Mouse (Mus musculus): ENCODE results near the gene Ate1. TPM values are rescaled to one million over a fixed set of nuclear protein-coding genes. Genes with fewer than 3 reads are reported as not detected.
"Not testable (repeated sequence)": the region's sequence is repeated elsewhere in the genome, so short reads cannot be mapped to it uniquely, and the experiment has no call there.

The Ate1 gene
- polyA plus RNA-seq, 1 experiment = 37.1 TPM

DNA sequence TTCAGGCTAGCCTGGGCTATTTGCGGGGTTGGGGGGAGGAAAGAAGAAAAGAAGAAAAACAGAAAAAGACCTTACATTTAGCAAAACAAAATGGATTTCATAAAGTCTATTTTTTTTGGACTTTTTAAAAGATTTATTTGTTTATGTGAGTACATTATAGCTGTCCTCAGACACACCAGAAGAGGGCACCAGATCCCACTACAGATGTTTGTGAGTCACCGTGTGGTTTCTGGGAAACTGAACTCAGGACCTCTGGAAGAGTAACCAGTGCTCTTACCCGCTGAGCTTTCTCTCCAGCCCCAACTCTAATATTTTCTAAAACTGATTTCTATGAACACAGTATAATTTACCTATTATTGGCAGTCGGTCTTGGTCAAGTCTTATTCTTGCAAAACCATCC is 15.0 kb upstream of the Ate1 start:
- no peak overlapping the region for H3K4me3 ChIP-seq (ENCODE audit: low read depth, low read length)
- H3K27ac ChIP-seq (ENCODE audit: insufficient read depth, low read length) = no peak overlapping the region
- H3K27me3 ChIP-seq (ENCODE audit: control insufficient read depth, insufficient read depth, low read length, poor library complexity, severe bottlenecking) = no peaks in the 10 kb centered on the region
- no peak overlapping the region for H3K9ac ChIP-seq (ENCODE audit: low read depth, poor library complexity, severe bottlenecking)
- no peaks in the 10 kb centered on the region for H3K4me1 ChIP-seq (ENCODE audit: control insufficient read depth, insufficient read depth, low read length)
- H3K36me3 ChIP-seq (ENCODE audit: control insufficient read depth, insufficient read depth, low read length, poor library complexity, severe bottlenecking) = peaks cover 61% of the 10 kb centered on the region
- TF ChIP-seq CTCF (IDR thresholded peaks at IDR 0.05; ENCODE audit: low read depth, low read length) = no peak
- TF ChIP-seq POLR2A (IDR thresholded peaks at IDR 0.05; ENCODE audit: insufficient read depth, low read length) = no peak
- TF ChIP-seq EP300 (IDR thresholded peaks at IDR 0.05; ENCODE audit: insufficient read depth, low read depth, low read length) = no peak
- H3K9me3 ChIP-seq (replicated peaks; ENCODE audit: control insufficient read depth, insufficient read depth, low read length, poor library complexity, severe bottlenecking) = peaks cover 4% of the 10 kb centered on the region

DNA sequence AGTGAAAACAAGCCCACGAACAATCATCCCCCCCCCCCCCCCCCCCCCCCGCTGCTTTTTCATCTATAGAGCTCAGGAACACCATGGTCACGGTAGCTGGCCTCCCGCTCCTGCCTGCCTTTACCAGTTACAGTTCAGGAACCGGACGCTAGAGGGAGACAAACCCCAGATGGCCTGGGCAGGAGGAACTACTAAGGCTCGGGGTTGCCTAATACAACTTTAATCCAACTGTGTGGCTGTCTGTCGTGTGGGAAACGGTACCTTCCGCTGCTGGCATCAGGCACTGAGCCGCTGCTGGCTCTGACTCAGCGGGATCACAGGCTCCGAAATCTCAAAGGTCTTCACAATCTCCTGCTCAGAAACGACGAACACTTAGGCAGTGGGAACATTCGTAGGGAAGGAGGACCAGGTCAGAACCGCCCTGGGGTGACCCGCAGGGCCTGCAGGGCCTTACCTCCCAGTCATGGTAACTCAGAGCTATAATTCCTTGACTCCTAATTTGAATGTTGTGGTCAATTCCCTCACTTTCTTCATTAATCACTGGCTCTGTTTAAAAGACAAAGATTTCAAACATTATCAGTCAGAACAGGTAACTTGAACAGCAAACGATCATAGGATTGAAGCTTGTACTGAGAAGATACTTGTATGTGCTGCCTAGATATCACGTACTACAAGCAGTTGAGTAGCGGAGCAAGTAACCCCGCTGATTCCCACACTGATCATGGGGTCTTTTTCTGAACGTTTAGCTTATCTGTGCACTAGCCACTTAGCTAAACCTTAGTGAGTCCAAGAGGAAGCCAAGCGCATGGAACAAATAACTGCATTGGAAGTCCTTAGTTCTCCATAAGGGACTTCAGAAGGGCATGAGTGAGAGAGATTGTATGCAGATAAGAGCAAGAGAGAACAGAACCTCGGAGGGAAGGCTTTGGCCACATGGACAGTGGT is 13.4 kb upstream of the Ate1 start:
- Histone ChIP-seq H3K4me3 (ENCODE audit: low read depth, low read length) (peak overlapping the region; percentile 36), H3K36me3 (ENCODE audit: control insufficient read depth, insufficient read depth, low read length, poor library complexity, severe bottlenecking) (peaks cover 46% of the 10 kb centered on the region), H3K27ac (ENCODE audit: insufficient read depth, low read length) (peak overlapping the region; percentile 73), H3K9me3 (replicated peaks; ENCODE audit: control insufficient read depth, insufficient read depth, low read length, poor library complexity, severe bottlenecking) (peaks cover 4% of the 10 kb centered on the region), H3K27me3 (ENCODE audit: control insufficient read depth, insufficient read depth, low read length, poor library complexity, severe bottlenecking) (no peaks in the 10 kb centered on the region), H3K4me1 (ENCODE audit: control insufficient read depth, insufficient read depth, low read length) (no peaks in the 10 kb centered on the region), H3K9ac (ENCODE audit: low read depth, poor library complexity, severe bottlenecking) (peak overlapping the region; percentile 30; the same call in 1 of the 2 replicates)
- 0 out of 2 replicates have a peak, but pooled peaks have one; percentile 57 for TF ChIP-seq EP300 (IDR thresholded peaks at IDR 0.05; ENCODE audit: insufficient read depth, low read depth, low read length)
- peak; percentile 94 for TF ChIP-seq CTCF (IDR thresholded peaks at IDR 0.05; ENCODE audit: low read depth, low read length)
- TF ChIP-seq POLR2A (IDR thresholded peaks at IDR 0.05; ENCODE audit: insufficient read depth, low read length) = no peak

DNA sequence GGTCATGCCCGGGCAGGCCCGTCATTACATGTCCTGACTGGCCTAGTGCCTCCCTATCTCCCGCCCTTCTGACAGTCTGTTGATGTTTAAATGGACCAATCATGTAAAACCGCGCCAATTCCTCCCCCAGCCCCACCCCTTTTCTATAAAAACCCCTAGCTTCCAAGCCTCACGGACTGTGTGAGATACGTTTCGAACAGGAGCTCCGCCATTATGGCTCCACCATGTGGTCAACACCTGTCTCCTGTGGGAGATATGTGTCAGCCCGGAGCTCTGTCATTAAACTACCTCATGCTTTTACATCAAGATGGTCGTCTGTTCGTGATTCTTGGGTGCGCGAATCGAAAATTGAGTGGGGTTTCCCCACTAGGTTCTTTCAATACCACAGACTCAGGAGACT is 11.0 kb upstream of the Ate1 start:
- Histone ChIP-seq H3K27ac (ENCODE audit: insufficient read depth, low read length) (peak overlapping the region; percentile 20; the same call in 1 of the 2 replicates), H3K36me3 (ENCODE audit: control insufficient read depth, insufficient read depth, low read length, poor library complexity, severe bottlenecking) (peaks cover 29% of the 10 kb centered on the region)
- H3K27me3 ChIP-seq (ENCODE audit: control insufficient read depth, insufficient read depth, low read length, poor library complexity, severe bottlenecking); H3K9me3 ChIP-seq (replicated peaks; ENCODE audit: control insufficient read depth, insufficient read depth, low read length, poor library complexity, severe bottlenecking); H3K4me1 ChIP-seq (ENCODE audit: control insufficient read depth, insufficient read depth, low read length); H3K4me3 ChIP-seq (ENCODE audit: low read depth, low read length); H3K9ac ChIP-seq (ENCODE audit: low read depth, poor library complexity, severe bottlenecking): not testable (repeated sequence)

DNA sequence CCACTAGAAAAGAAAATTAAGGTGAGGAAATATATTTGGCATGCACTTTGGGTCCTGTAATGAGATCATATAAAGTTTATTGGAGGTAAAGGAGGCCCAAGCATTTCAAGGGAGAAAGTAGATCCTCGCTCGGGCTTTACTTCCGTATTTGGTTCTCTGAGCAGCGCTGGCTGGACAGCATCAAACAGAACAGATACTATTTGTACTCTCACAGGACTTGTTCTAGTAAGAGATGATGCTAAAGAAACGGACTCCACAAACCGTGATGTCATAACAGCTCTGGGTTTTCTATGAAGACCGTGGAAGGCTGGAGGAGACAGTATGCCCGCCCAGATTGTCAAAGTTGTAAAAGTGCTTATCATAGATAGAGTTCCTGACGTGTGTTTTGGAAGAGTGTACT is 7.1 kb upstream of the Ate1 start:
- no peak overlapping the region for H3K27ac ChIP-seq (ENCODE audit: insufficient read depth, low read length)
- no peaks in the 10 kb centered on the region for H3K27me3 ChIP-seq (ENCODE audit: control insufficient read depth, insufficient read depth, low read length, poor library complexity, severe bottlenecking)
- no peaks in the 10 kb centered on the region for H3K4me1 ChIP-seq (ENCODE audit: control insufficient read depth, insufficient read depth, low read length)
- peaks cover 4% of the 10 kb centered on the region for H3K9me3 ChIP-seq (replicated peaks; ENCODE audit: control insufficient read depth, insufficient read depth, low read length, poor library complexity, severe bottlenecking)
- peaks cover 10% of the 10 kb centered on the region for H3K36me3 ChIP-seq (ENCODE audit: control insufficient read depth, insufficient read depth, low read length, poor library complexity, severe bottlenecking)
- TF ChIP-seq POLR2A (IDR thresholded peaks at IDR 0.05; ENCODE audit: insufficient read depth, low read length) = no peak
- TF ChIP-seq CTCF (IDR thresholded peaks at IDR 0.05; ENCODE audit: low read depth, low read length) = no peak
- no peak for TF ChIP-seq EP300 (IDR thresholded peaks at IDR 0.05; ENCODE audit: insufficient read depth, low read depth, low read length)
- H3K9ac ChIP-seq (ENCODE audit: low read depth, poor library complexity, severe bottlenecking) = no peak overlapping the region
- no peak overlapping the region for H3K4me3 ChIP-seq (ENCODE audit: low read depth, low read length)

DNA sequence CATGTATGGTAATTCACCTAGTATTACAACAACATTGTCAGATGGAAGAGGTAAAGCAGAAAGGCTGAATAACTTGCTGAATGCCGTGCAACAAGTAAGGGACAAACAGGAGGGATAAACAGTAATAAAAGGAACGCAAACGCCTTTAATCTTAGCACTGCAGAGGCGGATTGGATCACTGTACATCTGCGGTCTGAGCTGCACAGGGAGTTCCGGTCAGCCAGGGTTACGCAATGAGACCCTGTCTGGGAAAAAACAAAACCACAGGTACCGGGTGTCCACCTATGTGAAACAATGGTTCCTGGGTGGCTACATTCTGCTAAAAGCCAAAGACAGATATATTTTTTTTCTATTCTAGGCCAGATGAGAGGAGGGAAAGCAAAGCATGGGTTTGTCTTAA is 3.3 kb upstream of the Ate1 start:
- no peaks in the 10 kb centered on the region for H3K9me3 ChIP-seq (replicated peaks; ENCODE audit: control insufficient read depth, insufficient read depth, low read length, poor library complexity, severe bottlenecking)
- no peak overlapping the region for H3K27ac ChIP-seq (ENCODE audit: insufficient read depth, low read length)
- no peak overlapping the region for H3K4me3 ChIP-seq (ENCODE audit: low read depth, low read length)
- H3K36me3 ChIP-seq (ENCODE audit: control insufficient read depth, insufficient read depth, low read length, poor library complexity, severe bottlenecking) = no peaks in the 10 kb centered on the region
- H3K9ac ChIP-seq (ENCODE audit: low read depth, poor library complexity, severe bottlenecking) = no peak overlapping the region
- no peak for TF ChIP-seq CTCF (IDR thresholded peaks at IDR 0.05; ENCODE audit: low read depth, low read length)
- no peak for TF ChIP-seq POLR2A (IDR thresholded peaks at IDR 0.05; ENCODE audit: insufficient read depth, low read length)
- no peak for TF ChIP-seq EP300 (IDR thresholded peaks at IDR 0.05; ENCODE audit: insufficient read depth, low read depth, low read length)
- no peaks in the 10 kb centered on the region for H3K27me3 ChIP-seq (ENCODE audit: control insufficient read depth, insufficient read depth, low read length, poor library complexity, severe bottlenecking)
- peaks cover 1% of the 10 kb centered on the region for H3K4me1 ChIP-seq (ENCODE audit: control insufficient read depth, insufficient read depth, low read length)

DNA sequence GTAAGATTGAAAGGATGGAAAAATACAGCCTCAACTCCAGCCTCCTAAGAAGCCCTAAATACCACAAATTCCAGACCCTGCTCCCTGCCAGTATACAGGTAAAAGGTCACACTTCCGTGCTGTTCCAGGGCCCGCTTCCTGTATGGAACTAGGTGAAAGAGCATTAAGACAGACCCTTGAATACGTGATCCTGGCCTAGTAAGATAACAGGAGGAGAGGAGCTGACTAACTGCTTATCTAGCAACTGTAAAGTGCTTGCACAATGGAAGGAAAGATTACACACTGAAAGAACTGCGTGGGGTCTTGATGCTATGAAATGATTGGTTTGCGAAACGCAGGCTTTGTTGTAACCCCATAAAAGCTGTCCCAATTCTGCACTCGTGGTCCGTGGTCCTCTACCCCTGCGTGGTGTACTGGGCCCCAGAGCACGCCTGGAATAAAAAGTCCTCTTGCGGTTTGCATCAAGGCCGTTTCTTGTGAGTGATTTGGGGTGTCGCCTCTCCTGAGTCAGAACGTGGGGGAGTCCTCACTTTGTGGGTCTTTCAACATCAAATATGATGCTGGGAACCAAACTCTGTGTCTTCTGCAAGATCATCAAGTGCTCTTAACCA is 748 bp upstream of the Ate1 start:
- Histone ChIP-seq H3K9ac (ENCODE audit: low read depth, poor library complexity, severe bottlenecking) (0 out of 2 replicates have a peak overlapping the region, but pooled peaks have one; percentile 86), H3K9me3 (replicated peaks; ENCODE audit: control insufficient read depth, insufficient read depth, low read length, poor library complexity, severe bottlenecking) (no peaks in the 10 kb centered on the region), H3K36me3 (ENCODE audit: control insufficient read depth, insufficient read depth, low read length, poor library complexity, severe bottlenecking) (no peaks in the 10 kb centered on the region), H3K4me3 (ENCODE audit: low read depth, low read length) (no peak overlapping the region), H3K4me1 (ENCODE audit: control insufficient read depth, insufficient read depth, low read length) (peaks cover 1% of the 10 kb centered on the region), H3K27me3 (ENCODE audit: control insufficient read depth, insufficient read depth, low read length, poor library complexity, severe bottlenecking) (no peaks in the 10 kb centered on the region), H3K27ac (ENCODE audit: insufficient read depth, low read length) (no peak overlapping the region)
- TF ChIP-seq POLR2A (IDR thresholded peaks at IDR 0.05; ENCODE audit: insufficient read depth, low read length) (no peak), CTCF (IDR thresholded peaks at IDR 0.05; ENCODE audit: low read depth, low read length) (no peak), EP300 (IDR thresholded peaks at IDR 0.05; ENCODE audit: insufficient read depth, low read depth, low read length) (no peak)
